Mouse (Mus musculus): Measurements from ENCODE around the gene Pkd2. TPM values are rescaled to one million over a fixed set of nuclear protein-coding genes. Genes with fewer than 3 reads are reported as not detected.
"Not testable (repeated sequence)": the region's sequence is repeated elsewhere in the genome, so short reads cannot be mapped to it uniquely, and the experiment has no call there.

The Pkd2 gene
- total RNA-seq (2017) = 11.9 and 13.0 TPM in 2 replicates

DNA sequence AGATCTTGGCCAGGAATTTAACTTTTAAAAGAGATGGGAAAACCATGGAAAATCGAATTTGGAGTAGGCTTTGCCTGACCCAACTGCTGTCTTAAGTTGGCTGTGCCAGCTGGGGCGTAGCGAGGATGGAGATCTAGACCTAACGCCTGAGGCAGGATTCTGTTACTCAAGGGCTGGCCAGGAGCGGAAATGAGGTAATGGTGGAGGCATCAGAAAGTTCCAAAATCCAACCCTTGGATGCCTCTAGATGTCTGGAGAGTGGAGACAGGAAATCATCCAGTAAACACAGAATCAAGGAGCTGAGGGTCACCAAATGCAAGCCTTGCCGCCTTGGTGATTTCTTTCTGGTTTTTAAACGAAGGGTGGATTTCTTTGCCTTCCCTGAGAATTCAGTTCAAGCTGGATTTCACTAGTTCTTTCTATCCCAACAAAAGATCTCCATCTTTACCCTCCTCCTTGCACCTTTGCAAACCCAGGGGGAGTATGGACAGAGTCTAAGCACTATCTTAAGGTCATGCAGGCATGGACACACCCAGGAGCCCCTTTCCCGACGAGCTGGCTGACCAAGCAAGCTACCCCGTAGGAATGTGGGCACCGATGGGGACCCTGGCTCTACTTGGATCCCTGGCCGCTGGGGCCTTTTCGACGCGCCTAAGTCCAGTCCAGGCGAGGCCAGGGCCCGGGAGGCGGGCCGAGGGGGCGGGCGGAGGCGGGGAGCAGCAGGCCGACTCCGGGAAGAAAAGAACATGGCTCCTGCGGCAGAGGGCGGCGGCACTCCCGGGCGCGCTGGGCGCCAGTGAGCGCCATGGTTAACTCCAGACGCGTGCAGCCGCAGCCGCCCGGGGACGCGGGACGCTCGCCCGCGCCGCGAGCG, at the start of gene Pkd2:
Gene Pkd2, plus strand, starts transcription at position 619 of the 874 bp plus-strand sequence.
- ATAC-seq (replicated peaks in 1 of 2; ENCODE audit: insufficient read depth in 1 of 2, low FRiP score in 2 of 2, low TSS enrichment in 1 of 2, low read depth in 1 of 2, poor library complexity in 2 of 2, severe bottlenecking in 2 of 2) = peak; percentile 80

GRCm38 (mm10) chr5:104415999-104416398, 43.3 kb upstream of the Pkd2 start:
- ATAC-seq (replicated peaks in 1 of 2; ENCODE audit: insufficient read depth in 1 of 2, low FRiP score in 2 of 2, low TSS enrichment in 1 of 2, low read depth in 1 of 2, poor library complexity in 2 of 2, severe bottlenecking in 2 of 2) = no peak

DNA sequence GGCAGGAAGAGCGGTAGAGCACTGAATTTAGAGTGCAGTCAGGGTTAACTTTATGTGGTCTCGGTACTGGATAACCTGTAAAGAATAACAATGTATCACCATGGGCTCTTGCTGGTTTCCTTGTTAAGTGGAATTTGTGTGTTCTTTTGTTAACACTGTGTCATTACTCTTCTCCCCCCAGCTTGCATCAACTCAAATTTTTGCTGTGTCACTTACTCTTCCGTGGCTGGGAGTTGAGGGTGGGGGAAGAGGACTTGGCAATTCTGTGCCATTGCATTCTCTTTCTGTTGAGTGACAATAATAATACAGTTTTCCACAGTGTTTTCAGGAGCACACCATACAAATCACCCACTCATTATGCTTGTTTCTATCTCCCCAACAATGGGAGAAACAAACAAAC, 42.2 kb upstream of the Pkd2 start:
- ATAC-seq (replicated peaks in 1 of 2; ENCODE audit: insufficient read depth in 1 of 2, low FRiP score in 2 of 2, low TSS enrichment in 1 of 2, low read depth in 1 of 2, poor library complexity in 2 of 2, severe bottlenecking in 2 of 2) = peak; percentile 75 to 80; a peak in 3 of 4 replicates

DNA sequence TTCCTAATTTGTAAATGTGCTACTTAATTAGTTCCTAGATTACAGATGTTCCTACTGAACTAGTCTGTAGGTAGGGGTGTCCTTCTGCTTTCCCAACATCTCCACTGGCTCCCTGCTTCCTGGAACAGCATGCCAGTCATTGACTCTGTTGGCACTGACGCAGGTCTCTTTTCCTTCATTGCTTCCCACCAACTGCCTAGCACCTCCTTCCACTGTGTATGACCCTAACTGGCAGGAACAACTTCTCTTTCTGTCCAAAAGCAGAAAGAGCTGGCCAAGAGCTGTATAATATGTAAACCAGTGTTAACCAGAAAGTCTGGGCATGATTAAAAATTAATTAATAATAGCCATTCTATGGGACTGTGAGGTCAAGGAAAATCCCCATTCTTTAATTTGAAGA, 41.5 kb upstream of the Pkd2 start:
- ATAC-seq (replicated peaks in 1 of 2; ENCODE audit: insufficient read depth in 1 of 2, low FRiP score in 2 of 2, low TSS enrichment in 1 of 2, low read depth in 1 of 2, poor library complexity in 2 of 2, severe bottlenecking in 2 of 2) = no peak

DNA sequence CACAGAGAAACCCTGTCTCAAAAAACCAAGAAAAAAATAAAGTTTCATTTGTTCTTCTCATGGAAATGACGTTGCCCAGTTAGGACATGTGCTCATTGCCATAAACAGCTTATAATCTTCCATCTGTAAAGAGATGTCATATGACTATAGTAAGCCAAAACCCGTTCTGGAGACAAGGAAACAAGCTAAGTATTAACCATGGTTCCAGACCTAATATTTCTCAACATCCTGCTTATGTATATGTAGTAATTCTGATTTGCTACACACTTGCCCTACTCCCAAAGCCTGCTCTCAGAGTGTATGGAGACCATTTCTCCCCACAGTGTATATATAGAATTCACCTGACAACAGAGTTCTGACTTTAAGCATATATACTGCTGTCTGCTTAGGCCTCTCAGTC, 37.2 kb upstream of the Pkd2 start:
- ATAC-seq (replicated peaks in 1 of 2; ENCODE audit: insufficient read depth in 1 of 2, low FRiP score in 2 of 2, low TSS enrichment in 1 of 2, low read depth in 1 of 2, poor library complexity in 2 of 2, severe bottlenecking in 2 of 2) = no peak; a peak in 1 of 4 replicates

- no peak for ATAC-seq (replicated peaks in 1 of 2; ENCODE audit: insufficient read depth in 1 of 2, low FRiP score in 2 of 2, low TSS enrichment in 1 of 2, low read depth in 1 of 2, poor library complexity in 2 of 2, severe bottlenecking in 2 of 2)
Measured at GRCm38 (mm10) chr5:104423861-104424260, 35.4 kb upstream of the Pkd2 start.

DNA sequence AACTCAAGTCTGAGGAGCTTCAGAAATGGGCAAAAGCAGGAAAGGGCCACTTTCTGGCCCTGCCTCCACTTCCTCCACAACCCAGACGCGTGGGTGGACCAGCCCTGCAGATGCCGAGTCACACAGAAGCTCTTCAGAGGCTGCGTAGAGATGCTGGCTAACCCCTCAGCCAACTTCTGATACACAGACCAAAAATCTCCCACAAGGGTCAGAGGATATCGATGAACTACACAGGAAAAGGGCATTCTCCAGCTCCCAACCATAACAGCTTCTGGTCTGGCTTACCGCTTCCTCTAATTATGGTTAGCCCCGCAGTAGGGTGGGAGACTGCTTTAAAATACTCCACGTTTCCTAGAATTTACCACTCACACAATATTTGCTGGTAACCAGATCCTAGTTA, 33.3 kb upstream of the Pkd2 start:
- peak; percentile 68 to 73 for ATAC-seq (replicated peaks in 1 of 2; ENCODE audit: insufficient read depth in 1 of 2, low FRiP score in 2 of 2, low TSS enrichment in 1 of 2, low read depth in 1 of 2, poor library complexity in 2 of 2, severe bottlenecking in 2 of 2)

GRCm38 (mm10) chr5:104432886-104433285, 26.4 kb upstream of the Pkd2 start:
- ATAC-seq (replicated peaks in 1 of 2; ENCODE audit: insufficient read depth in 1 of 2, low FRiP score in 2 of 2, low TSS enrichment in 1 of 2, low read depth in 1 of 2, poor library complexity in 2 of 2, severe bottlenecking in 2 of 2) = peak in 1 of 2 experiments; percentile 16; a peak in 1 of 4 replicates

DNA sequence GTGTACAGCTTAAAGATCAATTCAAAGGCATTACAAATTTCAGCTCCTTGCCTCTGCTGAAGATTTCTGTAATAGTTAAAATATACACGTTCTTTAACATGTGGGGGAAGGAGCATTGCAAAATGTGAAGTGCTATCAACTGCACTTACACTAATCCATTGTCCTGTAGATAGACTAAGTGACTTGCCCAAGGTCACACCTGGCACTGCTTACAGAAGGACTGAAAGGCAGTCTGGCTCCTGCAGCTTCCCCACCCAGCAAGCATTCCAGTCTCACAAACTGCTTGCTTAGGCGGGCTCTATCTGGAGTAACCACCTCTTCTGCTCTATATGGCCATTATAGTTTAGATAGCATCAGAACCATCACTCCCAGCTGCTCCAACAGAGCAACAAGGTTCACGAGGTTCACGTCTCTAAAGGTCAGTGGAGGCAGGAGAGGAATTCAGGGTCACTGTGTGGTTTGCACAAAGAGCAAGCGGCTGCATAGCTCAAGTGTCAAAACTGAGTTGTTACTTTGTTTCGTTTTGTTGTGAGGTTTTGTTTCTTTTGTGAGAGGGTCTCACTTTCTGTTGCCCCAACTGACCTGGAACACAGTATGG, 25.2 kb upstream of the Pkd2 start:
- ATAC-seq (replicated peaks in 1 of 2; ENCODE audit: insufficient read depth in 1 of 2, low FRiP score in 2 of 2, low TSS enrichment in 1 of 2, low read depth in 1 of 2, poor library complexity in 2 of 2, severe bottlenecking in 2 of 2) = no peak

DNA sequence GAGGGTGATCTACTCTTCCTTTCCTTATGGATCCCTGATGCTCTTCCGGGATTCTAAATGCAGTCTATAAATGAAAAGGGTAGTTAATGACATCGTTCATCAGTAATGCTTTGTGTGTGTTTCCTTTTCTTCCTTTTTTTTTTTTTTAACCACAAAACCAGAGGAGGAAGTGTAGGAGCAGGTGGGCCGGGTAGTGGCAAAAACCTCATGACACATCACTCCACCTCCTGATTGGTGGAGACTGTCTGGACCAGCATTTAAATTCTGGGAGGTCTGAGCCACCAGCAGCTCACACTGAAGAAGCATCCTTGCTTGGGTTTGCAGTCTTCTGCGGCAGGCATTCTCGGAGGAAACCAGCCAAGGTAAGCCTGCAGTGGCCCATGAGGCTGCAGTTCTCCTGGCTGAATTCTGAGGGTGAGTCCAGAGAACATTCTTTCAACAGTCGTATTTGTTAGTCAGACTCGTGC, 24.4 kb upstream of the Pkd2 start, which contains the start of gene Spp1:
Gene Spp1, plus strand, starts transcription at position 284 of the 467 bp plus-strand sequence.
- peak; percentile 98 to 99 for ATAC-seq (replicated peaks in 1 of 2; ENCODE audit: insufficient read depth in 1 of 2, low FRiP score in 2 of 2, low TSS enrichment in 1 of 2, low read depth in 1 of 2, poor library complexity in 2 of 2, severe bottlenecking in 2 of 2)

GRCm38 (mm10) chr5:104436406-104437076, 22.7 kb upstream of the Pkd2 start:
- ATAC-seq (replicated peaks in 1 of 2; ENCODE audit: insufficient read depth in 1 of 2, low FRiP score in 2 of 2, low TSS enrichment in 1 of 2, low read depth in 1 of 2, poor library complexity in 2 of 2, severe bottlenecking in 2 of 2) = no peak

DNA sequence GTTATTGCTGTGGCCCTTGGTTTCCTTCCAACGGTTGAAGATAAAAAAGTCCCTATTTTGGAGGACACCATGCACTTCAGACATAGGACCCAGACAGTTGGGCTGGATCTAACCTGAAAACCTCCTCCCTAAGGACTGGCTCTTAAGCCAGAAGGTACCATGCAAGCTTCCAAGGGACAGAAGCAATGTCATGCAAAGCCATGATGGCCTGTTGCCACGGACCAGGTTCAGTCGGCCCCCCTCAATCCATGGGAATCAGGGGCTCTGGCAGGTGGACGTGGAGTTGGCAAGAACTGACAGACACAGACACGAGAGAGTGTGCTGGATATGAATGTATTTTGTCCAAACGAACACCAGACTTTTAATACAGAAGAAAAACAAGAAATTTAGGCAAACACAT, 16.9 kb upstream of the Pkd2 start:
- no peak for ATAC-seq (replicated peaks in 1 of 2; ENCODE audit: insufficient read depth in 1 of 2, low FRiP score in 2 of 2, low TSS enrichment in 1 of 2, low read depth in 1 of 2, poor library complexity in 2 of 2, severe bottlenecking in 2 of 2)

GRCm38 (mm10) chr5:104442850-104443249, 16.4 kb upstream of the Pkd2 start:
- ATAC-seq (replicated peaks in 1 of 2; ENCODE audit: insufficient read depth in 1 of 2, low FRiP score in 2 of 2, low TSS enrichment in 1 of 2, low read depth in 1 of 2, poor library complexity in 2 of 2, severe bottlenecking in 2 of 2) = no peak

DNA sequence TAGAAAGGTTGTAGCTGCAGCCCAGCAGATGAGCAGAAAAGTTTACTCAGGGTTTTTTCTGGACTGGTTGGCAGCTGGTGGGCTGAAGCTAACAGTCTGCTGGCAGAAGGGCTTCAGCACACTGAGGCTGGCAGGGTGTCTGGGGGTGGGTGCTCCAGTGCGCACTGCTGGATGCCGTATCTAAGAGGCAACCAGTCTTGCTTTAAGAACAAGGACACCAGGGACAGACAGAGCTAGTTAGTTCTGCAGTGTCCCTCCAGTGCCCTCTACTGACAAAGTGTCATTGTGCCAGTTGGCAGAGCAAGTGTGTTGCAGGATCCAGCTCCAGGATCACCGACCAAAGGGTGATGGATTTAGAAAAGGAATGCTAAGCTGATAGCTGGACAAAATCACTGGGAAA, 13.1 kb upstream of the Pkd2 start:
- ATAC-seq (replicated peaks in 1 of 2; ENCODE audit: insufficient read depth in 1 of 2, low FRiP score in 2 of 2, low TSS enrichment in 1 of 2, low read depth in 1 of 2, poor library complexity in 2 of 2, severe bottlenecking in 2 of 2) = peak; percentile 94 to 95

DNA sequence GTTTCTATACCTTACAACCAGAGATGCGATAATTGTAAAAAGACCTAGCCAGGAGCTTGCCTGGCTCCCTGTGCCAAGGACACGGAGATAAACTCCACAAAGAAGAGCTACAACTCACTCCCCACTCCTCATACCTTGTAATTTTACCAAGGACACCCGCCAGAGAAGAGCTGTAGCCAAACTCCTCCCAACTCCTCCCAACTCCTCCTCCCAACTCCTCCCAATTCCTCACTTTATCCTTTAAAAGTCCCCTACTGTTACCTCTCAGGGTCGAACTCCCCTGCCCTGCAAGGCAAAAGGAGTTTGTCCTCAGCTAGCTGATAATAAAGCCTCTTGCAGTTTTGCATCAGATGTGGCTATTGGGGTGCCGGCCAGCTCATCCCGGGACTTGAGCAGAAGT, 10.9 kb upstream of the Pkd2 start:
- not testable (repeated sequence) for ATAC-seq (replicated peaks in 1 of 2; ENCODE audit: insufficient read depth in 1 of 2, low FRiP score in 2 of 2, low TSS enrichment in 1 of 2, low read depth in 1 of 2, poor library complexity in 2 of 2, severe bottlenecking in 2 of 2)

DNA sequence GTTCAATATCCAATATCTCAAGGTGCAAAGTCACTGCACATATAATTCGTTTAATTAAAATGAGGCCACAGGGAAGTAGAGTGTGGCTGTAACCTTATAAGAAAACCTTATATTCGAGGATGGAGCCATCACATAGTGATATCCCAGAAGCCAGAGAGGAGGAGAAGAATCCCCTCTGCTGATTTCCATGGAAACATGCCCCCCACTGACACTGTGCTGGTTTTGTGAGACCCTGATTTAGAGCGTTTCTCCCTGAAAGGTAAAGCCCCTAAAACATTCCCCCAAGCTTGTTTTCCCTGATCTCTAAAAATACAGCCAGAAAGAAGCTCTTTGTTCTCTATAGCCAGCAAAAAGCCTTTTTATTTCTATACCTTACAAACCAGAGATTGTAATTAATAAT, 9.8 kb upstream of the Pkd2 start:
- no peak for ATAC-seq (replicated peaks in 1 of 2; ENCODE audit: insufficient read depth in 1 of 2, low FRiP score in 2 of 2, low TSS enrichment in 1 of 2, low read depth in 1 of 2, poor library complexity in 2 of 2, severe bottlenecking in 2 of 2)

GRCm38 (mm10) chr5:104453075-104453474, 6.2 kb upstream of the Pkd2 start:
- ATAC-seq (replicated peaks in 1 of 2; ENCODE audit: insufficient read depth in 1 of 2, low FRiP score in 2 of 2, low TSS enrichment in 1 of 2, low read depth in 1 of 2, poor library complexity in 2 of 2, severe bottlenecking in 2 of 2) = no peak

DNA sequence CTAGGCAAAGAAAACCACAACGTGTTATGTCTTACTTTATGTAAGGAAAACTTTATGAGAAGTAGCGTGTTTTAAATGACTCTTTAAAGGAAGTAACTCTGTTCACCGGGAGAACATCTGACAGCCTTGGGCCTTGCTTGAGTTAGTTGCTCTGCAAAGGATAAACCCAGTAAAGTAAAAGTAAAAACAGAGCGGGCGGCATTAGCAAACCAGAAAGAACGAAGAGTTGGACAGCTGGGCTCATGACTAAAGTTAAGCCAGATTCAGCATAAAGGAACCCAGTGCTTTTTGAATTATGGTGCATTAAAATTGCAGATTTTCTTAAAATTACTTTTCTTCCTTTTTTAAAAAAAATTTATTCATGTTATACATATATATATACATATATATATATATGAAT, 4.7 kb upstream of the Pkd2 start:
- no peak for ATAC-seq (replicated peaks in 1 of 2; ENCODE audit: insufficient read depth in 1 of 2, low FRiP score in 2 of 2, low TSS enrichment in 1 of 2, low read depth in 1 of 2, poor library complexity in 2 of 2, severe bottlenecking in 2 of 2)
